Mouse (Mus musculus): ENCODE data around the gene Rnf166.

DNA sequence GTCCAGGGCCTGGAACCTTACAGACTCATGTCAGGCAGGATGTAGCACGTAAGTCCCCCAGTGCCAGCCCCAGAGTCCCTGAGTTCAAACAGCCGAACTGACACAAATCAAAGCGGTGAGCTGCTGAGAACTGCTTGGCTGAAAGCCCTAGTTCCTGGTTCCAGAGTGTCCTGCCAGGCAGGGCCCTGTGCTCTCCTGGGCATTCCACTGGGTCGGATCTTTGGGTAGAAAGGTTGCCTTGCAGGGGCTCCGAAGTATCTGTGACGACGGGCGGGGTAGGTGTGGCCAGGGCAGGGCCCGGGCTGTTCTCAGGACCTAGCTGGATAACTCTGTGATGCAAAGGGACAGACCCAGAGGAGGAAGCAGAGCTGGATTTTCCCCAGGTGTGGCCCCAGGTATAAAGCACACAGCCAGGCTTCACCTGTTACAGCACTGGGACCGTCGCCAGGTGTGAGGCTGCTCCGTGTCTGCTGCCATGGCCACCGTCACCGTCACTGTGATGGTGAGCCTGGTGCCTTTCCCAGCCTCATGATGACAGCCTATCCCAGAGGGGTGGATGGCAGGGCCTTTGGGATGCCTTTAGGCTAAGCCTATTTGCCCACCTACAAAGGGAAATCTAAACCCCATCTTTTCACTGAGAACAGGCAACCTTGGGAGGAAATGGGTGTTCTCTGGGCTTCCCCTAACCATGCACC is 54.3 kb downstream of the Rnf166 start, which contains the start of gene Il17c:
- TF ChIP-seq CTCF (IDR thresholded peaks at IDR 0.05; ENCODE audit: control insufficient read depth, insufficient read depth, insufficient replicate concordance, low read depth, low read length), result no peak
- no peak for TF ChIP-seq POLR2A (IDR thresholded peaks at IDR 0.05; ENCODE audit: control insufficient read depth, low read depth, low read length)

Measured in testis, adult 2 months (tissue).